Mouse (Mus musculus): ENCODE measurements around the gene Gm45234.
"Not testable (repeated sequence)": the region's sequence is repeated elsewhere in the genome, so short reads cannot be mapped to it uniquely, and the experiment has no call there.

- TF ChIP-seq TAL1, GATA1 (IDR thresholded peaks at IDR 0.05; ENCODE audit: low read length): not testable (repeated sequence)
Measured at GRCm38 (mm10) chr6:124803691-124804090, 47.9 kb upstream of the Gm45234 start.

All from erythroblast, embryonic 14.5 days (primary cell).